Mouse (Mus musculus): ENCODE measurements around the gene Mbtps1. TPM values are rescaled to one million over a fixed set of nuclear protein-coding genes. Genes with fewer than 3 reads are reported as not detected.

Mbtps1 gene
- total and polyA plus RNA-seq, 3 experiments: 33.1 to 59.9 TPM; not detected in 1

DNA sequence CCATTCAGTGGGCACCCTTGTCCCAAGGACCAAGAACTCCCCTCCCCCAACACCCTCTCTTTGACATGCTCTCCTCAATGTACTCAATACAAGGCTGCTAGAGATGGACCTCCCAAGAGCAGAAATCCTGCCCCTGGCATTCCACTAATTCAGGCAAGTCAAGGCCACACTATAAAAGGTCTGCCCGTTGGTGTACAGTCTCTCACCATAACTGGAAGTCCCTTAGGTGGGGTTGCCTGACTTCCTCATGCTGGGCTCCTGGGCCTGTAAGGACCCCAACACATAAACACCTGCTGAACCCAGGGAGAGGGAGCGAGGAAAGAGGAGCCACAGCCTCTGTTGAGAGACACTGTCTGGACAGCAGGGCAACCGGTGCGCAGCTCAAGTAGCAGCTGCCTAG lies 45.2 kb upstream of the Mbtps1 start:
- no peaks in the 10 kb centered on the region for H3K27me3 ChIP-seq (ENCODE audit: control insufficient read depth in 1 of 2, insufficient read depth in 2 of 2, low read length in 2 of 2)
- peak overlapping the region; percentile 78 for H3K9ac ChIP-seq (ENCODE audit: control insufficient read depth, low read depth, low read length, poor library complexity, severe bottlenecking)
- peaks cover 16% of the 10 kb centered on the region for H3K79me2 ChIP-seq (ENCODE audit: control insufficient read depth, insufficient read depth, low read length, poor library complexity)
- DNase-seq (ENCODE audit: low read depth, low spot score): peak; percentile 21
- peak overlapping the region; percentile 83 to 84 for H3K4me3 ChIP-seq (ENCODE audit: control insufficient read depth in 1 of 2, insufficient read depth in 1 of 2, low read depth in 2 of 2, low read length in 2 of 2)
- H3K27ac ChIP-seq (ENCODE audit: control insufficient read depth, low read depth, low read length): no peak overlapping the region; the same call in 1 of the 2 replicates
- H3K9me3 ChIP-seq (replicated peaks; ENCODE audit: insufficient read depth, low read length): no peaks in the 10 kb centered on the region
- H3K36me3 ChIP-seq (ENCODE audit: control insufficient read depth in 1 of 2, insufficient read depth in 2 of 2, low read length in 2 of 2): peaks cover 0 to 6% of the 10 kb centered on the region in 2 experiments; a peak in 1 of 4 replicates
- no peak for TF ChIP-seq MYC (IDR thresholded peaks at IDR 0.05; ENCODE audit: low read depth, low read length)
- no peak for TF ChIP-seq TAL1 (IDR thresholded peaks at IDR 0.05; ENCODE audit: low read length)
- no peak for TF ChIP-seq HCFC1 (IDR thresholded peaks at IDR 0.05; ENCODE audit: low read depth, low read length)
- no peak for TF ChIP-seq ELF1 (IDR thresholded peaks at IDR 0.05; ENCODE audit: low read depth, low read length)
- TF ChIP-seq MEF2A (IDR thresholded peaks at IDR 0.05; ENCODE audit: extremely low read depth, insufficient replicate concordance, low read depth, low read length, poor library complexity, severe bottlenecking): no peak
- peaks cover 2 to 18% of the 10 kb centered on the region in 2 experiments; a peak in 3 of 4 replicates for H3K4me1 ChIP-seq (ENCODE audit: control insufficient read depth in 1 of 2, insufficient read depth in 2 of 2, low read length in 2 of 2)

DNA sequence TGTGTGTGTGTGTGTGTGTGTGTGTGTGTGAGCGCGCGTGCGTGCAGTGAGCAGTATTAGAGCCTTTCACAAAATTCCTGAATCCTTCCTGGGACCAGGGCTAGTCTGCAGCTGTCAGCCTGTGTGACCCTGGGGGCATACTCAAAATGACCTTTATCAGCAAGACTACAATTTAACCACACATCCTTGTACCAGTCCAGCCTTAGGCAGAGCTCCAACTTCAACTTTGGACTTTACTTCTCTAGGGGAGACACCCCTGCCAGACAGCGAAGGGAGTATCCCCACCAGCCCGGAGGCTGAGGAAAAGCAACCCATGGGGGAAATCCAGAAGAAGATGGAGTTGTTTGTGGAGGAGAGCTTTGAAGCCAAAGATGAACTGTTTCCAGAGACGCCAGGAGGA lies 32.9 kb upstream of the Mbtps1 start:
- Histone ChIP-seq H3K27me3 (ENCODE audit: control insufficient read depth in 1 of 2, insufficient read depth in 2 of 2, low read length in 2 of 2) (no peaks in the 10 kb centered on the region), H3K9me3 (replicated peaks; ENCODE audit: insufficient read depth, low read length) (no peaks in the 10 kb centered on the region), H3K36me3 (ENCODE audit: control insufficient read depth in 1 of 2, insufficient read depth in 2 of 2, low read length in 2 of 2) (no peaks in the 10 kb centered on the region), H3K27ac (ENCODE audit: control insufficient read depth, low read depth, low read length) (no peak overlapping the region), H3K4me3 (ENCODE audit: control insufficient read depth in 1 of 2, insufficient read depth in 1 of 2, low read depth in 2 of 2, low read length in 2 of 2) (no peak overlapping the region), H3K9ac (ENCODE audit: control insufficient read depth, low read depth, low read length, poor library complexity, severe bottlenecking) (no peak overlapping the region), H3K79me2 (ENCODE audit: control insufficient read depth, insufficient read depth, low read length, poor library complexity) (no peaks in the 10 kb centered on the region), H3K4me1 (ENCODE audit: control insufficient read depth in 1 of 2, insufficient read depth in 2 of 2, low read length in 2 of 2) (peaks cover 0 to 2% of the 10 kb centered on the region in 2 experiments; a peak in 1 of 4 replicates)
- DNase-seq (ENCODE audit: low read depth, low spot score): no peak
- TF ChIP-seq MAX (IDR thresholded peaks at IDR 0.05; ENCODE audit: low read length) (no peak), CHD1 (IDR thresholded peaks at IDR 0.05; ENCODE audit: low read depth, low read length) (no peak), GATA1 (IDR thresholded peaks at IDR 0.05; ENCODE audit: low read depth, low read length) (no peak), ETS1 (IDR thresholded peaks at IDR 0.05; ENCODE audit: low read depth, low read length) (no peak), ZKSCAN1 (IDR thresholded peaks at IDR 0.05; ENCODE audit: low read depth, low read length) (no peak), BHLHE40 (IDR thresholded peaks at IDR 0.05; ENCODE audit: borderline replicate concordance, low read depth, low read length) (no peak), MXI1 (IDR thresholded peaks at IDR 0.05; ENCODE audit: low read depth, low read length) (no peak), MYB (IDR thresholded peaks at IDR 0.05; ENCODE audit: low read depth, low read length) (no peak), GABPA (IDR thresholded peaks at IDR 0.05; ENCODE audit: low read depth, low read length) (no peak), POLR2AphosphoS5 (IDR thresholded peaks at IDR 0.05; ENCODE audit: borderline replicate concordance, low read depth, low read length) (no peak), TBP (IDR thresholded peaks at IDR 0.05; ENCODE audit: low read depth, low read length) (no peak), ELF1 (IDR thresholded peaks at IDR 0.05; ENCODE audit: low read depth, low read length) (no peak), RCOR1 (IDR thresholded peaks at IDR 0.05; ENCODE audit: low read depth, low read length) (no peak)

Data from MEL (cell line).